Mouse (Mus musculus): ENCODE data around the gene Flt4.

DNA sequence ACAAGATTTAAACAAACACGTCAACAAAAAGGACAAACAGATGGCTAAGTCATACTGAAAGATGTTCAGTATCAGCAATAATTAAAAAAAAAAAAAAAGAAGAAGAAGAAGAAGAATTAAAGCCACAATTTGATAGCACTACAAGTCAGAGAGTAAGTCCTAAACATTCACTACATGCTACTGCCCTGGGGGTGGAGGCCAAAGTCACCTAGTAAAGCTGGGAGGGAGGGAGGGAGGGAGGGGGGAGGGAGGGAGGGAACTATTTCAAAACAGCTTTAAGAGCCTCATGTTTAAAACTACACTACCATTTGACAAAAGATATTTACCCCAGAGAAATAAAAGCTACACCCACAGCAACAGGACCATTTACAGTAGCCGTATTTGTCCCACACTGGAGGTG, 86.6 kb downstream of the Flt4 start:
- TF ChIP-seq CTCF (IDR thresholded peaks at IDR 0.05; ENCODE audit: low read depth) (no peak), EP300 (IDR thresholded peaks at IDR 0.05; ENCODE audit: low read depth) (no peak)

All from liver, postnatal 0 days (tissue).